Comparison of ENCODE assay signal across 8 mouse cellular contexts in the genomic region with DNA sequence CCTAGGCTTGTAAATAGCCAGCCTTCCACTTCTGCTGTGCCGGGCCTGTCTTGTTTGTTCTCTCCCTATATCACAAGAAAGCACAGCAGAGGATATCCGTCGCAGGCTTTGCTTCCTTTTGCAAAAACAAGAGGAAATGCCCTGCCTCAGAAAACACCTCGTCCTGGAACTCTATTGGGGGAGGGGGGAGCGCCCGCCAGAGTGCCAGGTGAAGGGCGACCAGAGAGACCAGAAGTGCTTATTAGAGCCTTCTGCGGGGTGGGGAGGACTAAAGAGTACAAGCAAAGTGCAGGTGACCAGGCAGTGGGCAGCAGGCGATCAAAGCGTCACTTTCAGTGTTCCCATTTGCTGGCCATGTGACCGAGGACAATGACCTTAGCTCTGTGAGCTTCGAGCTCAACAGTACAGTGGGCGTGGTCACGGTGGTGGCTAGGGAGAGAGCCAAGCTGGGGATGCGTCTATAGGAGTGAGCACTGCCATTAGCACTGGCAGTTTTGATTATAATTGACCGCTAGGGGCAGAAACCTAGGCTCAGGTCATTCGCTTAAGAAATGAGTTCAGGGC. TPM values are rescaled to one million over a fixed set of nuclear protein-coding genes. Genes with fewer than 3 reads are reported as not detected.
DNase-seq lines count a peak whose midpoint lies in the region; ATAC-seq lines count a peak whose summit lies in the region.

No protein-coding gene starts in this region.

- H3K9ac ChIP-seq in intestine, embryonic 14.5 days (ENCODE audit: low read length) = no peak overlapping the region
- no peak overlapping the region for H3K9ac ChIP-seq in liver, embryonic 15.5 days

- 0 out of 2 replicates have a peak, but pooled peaks cover 5% of the 10 kb centered on the region for H3K36me3 ChIP-seq in intestine, embryonic 14.5 days (ENCODE audit: control insufficient read depth, insufficient read depth, low read length)
- no peaks in the 10 kb centered on the region; the same call in 1 of the 2 replicates for H3K36me3 ChIP-seq in liver, embryonic 15.5 days (replicated peaks)

- H3K4me3 ChIP-seq in intestine, embryonic 14.5 days (ENCODE audit: low read depth, low read length) = no peak overlapping the region
- peak overlapping the region; percentile 18; the same call in 1 of the 2 replicates for H3K4me3 ChIP-seq in liver, embryonic 15.5 days (replicated peaks)

- peaks cover 16% of the 10 kb centered on the region for H3K4me1 ChIP-seq in intestine, embryonic 14.5 days (replicated peaks; ENCODE audit: control insufficient read depth, insufficient read depth, low read length)
- H3K4me1 ChIP-seq in liver, embryonic 15.5 days (replicated peaks) = peaks cover 15% of the 10 kb centered on the region

- H3K9me3 ChIP-seq in intestine, embryonic 14.5 days (ENCODE audit: control insufficient read depth, low read length) = no peaks in the 10 kb centered on the region
- no peaks in the 10 kb centered on the region for H3K9me3 ChIP-seq in liver, embryonic 15.5 days (replicated peaks)

- no peak overlapping the region for H3K4me2 ChIP-seq in intestine, embryonic 14.5 days (ENCODE audit: low read length)
- H3K4me2 ChIP-seq in liver, embryonic 15.5 days = peak overlapping the region; percentile 49

- H3K27me3 ChIP-seq in intestine, embryonic 14.5 days (replicated peaks; ENCODE audit: control insufficient read depth, insufficient read depth, low read length) = no peaks in the 10 kb centered on the region
- no peaks in the 10 kb centered on the region for H3K27me3 ChIP-seq in liver, embryonic 15.5 days

- peak overlapping the region; percentile 62; the same call in 1 of the 2 replicates for H3K27ac ChIP-seq in intestine, embryonic 14.5 days (ENCODE audit: low read depth)
- H3K27ac ChIP-seq in liver, embryonic 15.5 days (replicated peaks) = peak overlapping the region; percentile 84

- DNase-seq in CD4-positive, CD25-positive, alpha-beta regulatory T cell, adult 2 months (ENCODE audit: low read depth, low spot score) = peak; percentile 77
- peak; percentile 81 for DNase-seq in adrenal gland, postnatal 14 days
- DNase-seq in gastrocnemius, postnatal 14 days = peak; percentile 72
- DNase-seq in intestine, embryonic 14.5 days (ENCODE audit: low spot score) = peak; percentile 65
- DNase-seq in neural tube, embryonic 10.5 days (ENCODE audit: extremely low spot score, low spot score) = peak; percentile 29
- DNase-seq in thymus, postnatal 36 days = peak; percentile 62 to 75
- no peak for DNase-seq in right cerebral cortex, postnatal 4 days

- 34% methylated on average over 17 of the region's 17 CpGs for WGBS in intestine, embryonic 14.5 days
- WGBS in liver, embryonic 15.5 days (ENCODE audit: insufficient replicate concordance) = 2% methylated on average over 17 of the region's 17 CpGs

- intact Hi-C loops in gastrocnemius, postnatal 14 days (cut with DNase I; ENCODE audit: low total_unique reads) = no loop called here

- 0 out of 2 replicates have a peak, but pooled peaks have one; percentile 37 for ATAC-seq in intestine, embryonic 14.5 days (replicated peaks; ENCODE audit: low FRiP score, low TSS enrichment, low read depth)
- ATAC-seq in liver, embryonic 15.5 days (ENCODE audit: insufficient read depth) = peak; percentile 83

RNA-seq across cellular contexts. Expression of gene Klhl3, which starts 45.8 kb away (rescaled TPM):
- 2.4 and 3.1 TPM in 2 replicates for total RNA-seq in adrenal gland, postnatal 14 days (2021)
- total RNA-seq in gastrocnemius, postnatal 14 days (2021) = 1 to 10 TPM; 1.0 to 1.2 TPM
- 3.0 and 3.3 TPM in 2 replicates for polyA plus RNA-seq in intestine, embryonic 14.5 days (2014; fragmentation: Nextera tagmentation; extraction: Ambion mirVana)
- 1.1 and 1.4 TPM in 2 replicates for polyA plus RNA-seq in liver, embryonic 15.5 days (2015; fragmentation: Nextera tagmentation; extraction: Ambion mirVana)
